Mouse (Mus musculus) natural killer cell, adult 2 months (primary cell): Measurements from ENCODE around the gene Tecr.

ENCODE experiments used
- DNase-seq, 2 experiments: peaks; one replicate each; pipeline ENCODE4 v3.0.0; 2022; ENCODE audit warnings: low spot score in 2 of 2

Gene Tecr

DNA sequence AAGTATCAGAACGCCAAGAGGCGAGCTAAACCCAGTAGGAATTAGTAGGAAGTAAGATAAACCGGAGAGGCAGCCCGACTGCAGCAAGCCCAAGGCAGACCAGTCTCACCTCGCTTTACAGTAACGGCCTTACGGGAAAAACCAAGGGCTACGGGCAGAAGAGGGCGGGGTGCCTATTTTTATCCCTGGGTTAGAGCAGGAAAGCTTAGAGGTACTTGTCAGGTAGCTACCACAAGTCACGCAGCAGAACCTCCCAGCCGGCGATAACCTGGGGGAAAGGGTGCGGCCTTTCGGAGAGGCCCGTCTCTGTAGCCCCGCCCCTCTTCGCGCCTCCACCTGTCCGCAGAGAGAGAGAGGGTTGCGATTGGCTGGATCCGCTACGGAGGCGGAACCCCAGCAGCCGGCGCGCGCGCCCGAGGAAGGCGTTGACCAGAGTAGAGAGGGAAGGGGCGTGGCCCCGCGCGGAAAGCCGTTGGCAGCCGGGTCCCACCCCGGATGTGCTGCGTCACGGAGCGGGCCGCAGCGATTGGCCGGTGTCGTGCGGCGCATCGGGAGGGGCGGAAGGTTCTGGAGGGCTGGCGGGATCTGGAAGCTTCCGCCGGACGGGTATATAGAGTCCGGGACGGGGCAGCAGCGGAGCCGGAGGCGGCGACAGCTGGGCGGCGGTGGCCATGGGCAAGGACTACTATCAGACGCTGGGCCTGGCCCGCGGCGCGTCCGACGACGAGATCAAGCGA, at the start of gene Tecr, which contains the start of gene Dnajb1:
Gene Tecr (minus strand): TSS at position 311 of the 737 bp plus-strand sequence.
Gene Dnajb1 (plus strand): TSS at position 533 of the 737 bp plus-strand sequence.
- DNase-seq, result peak; percentile 99 to 100

DNA sequence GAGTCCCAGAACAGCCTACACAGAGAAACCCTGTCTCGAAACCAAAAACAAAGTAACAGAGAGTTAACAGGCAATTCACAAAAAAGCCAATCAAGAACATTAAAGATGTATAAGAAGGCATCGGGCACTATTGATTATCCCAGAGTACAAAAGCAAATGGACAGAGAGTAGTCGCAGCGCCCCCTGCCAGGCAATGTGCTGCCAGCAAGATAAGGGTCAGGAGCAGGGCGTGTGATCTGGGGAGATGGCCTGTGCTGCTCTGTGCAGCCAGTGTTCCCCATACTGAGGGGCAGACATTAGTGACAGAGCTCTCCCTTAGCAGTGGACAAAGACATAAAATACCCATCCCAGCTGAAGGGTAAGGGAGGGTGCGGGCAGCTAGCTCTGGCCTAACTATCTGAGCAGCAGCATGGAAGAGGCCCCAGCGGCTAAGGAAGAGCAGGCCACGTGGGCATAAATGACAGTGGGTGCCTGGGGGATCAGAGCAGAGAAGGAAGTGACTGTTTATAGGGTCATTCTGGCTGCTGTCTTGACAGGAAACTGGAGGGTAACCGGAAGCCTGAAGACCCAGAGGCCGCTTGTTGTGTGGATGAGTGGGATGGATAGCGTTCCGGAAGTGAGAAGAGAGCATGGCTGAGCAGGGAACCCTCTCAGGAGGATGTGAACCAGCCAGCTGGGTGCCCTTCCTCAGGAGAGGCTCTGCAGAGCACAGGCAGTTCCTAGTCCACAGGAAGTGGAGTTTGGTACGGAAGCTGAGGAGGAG, 48.9 kb upstream of the Tecr start:
- DNase-seq, result no peak

DNA sequence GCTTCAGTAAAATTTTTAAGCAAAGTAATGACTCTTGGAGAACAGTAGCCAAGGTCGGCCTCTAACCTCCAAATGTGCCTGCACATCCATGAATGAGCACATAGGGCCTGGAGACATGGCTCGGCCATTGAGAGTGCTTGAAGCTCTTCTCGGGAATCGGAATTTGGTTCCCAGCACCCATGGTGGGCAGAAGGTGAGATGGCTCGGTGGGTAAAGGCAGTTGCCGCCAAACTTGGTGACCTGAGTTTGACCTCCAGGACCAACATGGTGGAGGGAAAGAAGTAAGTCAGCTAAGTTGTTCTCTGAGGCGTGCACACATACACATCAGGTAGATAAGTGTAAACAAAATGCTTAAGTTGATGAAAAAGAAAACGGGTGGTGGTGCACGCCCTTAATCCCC, 48.3 kb upstream of the Tecr start:
- no peak for DNase-seq

DNA sequence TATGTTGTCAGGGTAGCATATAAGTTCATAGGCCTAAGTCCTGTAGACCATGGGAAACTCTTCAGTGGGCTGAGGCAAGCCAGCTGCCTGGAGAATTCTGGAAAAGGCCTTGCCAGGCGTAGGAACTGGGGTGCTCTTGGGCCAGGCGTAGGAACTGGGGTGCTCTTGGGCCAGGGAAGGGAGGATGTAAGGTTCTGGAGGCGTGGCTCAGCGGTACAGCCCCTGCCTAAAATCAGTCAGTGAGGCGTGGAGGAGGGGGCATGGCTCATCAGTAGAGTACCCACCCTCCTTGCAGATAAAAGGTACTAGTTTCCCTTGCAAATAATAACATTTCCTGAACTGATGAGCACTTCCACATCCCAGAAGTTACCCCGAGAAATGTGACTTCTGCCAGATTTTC, 47.0 kb upstream of the Tecr start:
- no peak for DNase-seq

DNA sequence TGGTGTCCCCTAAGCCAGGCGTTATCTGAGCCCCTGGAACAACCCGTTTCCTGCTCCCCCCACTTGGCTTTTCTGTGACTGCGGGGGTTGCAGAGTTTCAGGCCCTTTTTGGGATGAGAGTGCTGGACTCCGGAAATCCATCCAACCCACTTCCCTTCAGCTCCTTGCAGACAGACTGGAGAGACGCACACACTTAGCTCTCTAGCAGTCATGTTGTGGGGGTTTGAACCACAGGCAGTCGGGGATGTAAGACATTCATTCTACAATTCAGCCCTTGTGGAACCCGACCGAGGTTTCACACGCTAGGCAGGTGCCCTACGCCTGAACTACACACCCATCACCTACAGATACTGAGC, 45.9 kb upstream of the Tecr start:
- no peak for DNase-seq

DNA sequence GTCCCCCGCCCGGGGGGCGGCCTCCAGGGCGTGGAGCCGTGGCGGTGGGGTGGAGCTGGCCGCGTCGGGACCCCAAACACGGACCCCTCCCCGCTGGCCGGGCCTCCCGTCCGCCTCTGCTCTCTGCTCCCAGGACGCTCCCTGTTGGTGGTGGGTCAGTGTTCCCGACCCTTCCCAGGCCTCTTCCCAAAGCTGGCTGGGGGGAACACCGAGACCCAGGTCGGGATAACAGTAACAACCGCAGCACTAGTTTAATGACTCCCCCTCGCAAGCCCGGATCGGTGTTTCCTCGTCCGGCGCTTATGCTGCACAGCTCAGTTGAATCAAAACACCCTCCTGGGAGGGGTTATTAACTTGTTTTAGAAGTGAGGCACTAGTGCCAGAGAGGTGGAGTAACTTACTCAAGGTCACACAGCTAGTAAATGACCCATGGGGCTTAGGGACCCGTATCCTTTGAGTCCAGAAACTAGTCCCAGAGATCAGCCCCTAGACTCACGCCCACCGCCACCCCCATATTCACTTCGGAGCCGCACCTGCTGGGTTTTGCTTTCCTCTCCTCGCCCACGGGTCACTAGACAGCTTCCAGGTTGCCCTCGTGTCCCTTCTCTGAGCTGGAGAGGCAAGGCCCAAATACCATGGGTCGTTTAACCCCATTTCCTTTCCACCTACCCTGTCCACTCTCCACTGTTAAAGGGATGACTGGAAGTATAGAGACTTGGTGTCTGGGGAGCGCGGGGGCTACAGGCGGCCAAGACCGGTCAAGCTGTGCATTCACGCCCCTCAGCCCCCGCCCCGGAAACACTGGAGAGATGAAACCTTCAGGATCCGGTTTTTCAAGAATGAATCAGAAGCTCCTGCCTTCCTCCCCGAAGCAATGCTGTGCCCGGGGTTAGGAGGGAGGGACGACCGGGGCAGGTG, 45.2 kb upstream of the Tecr start:
- no peak for DNase-seq

DNA sequence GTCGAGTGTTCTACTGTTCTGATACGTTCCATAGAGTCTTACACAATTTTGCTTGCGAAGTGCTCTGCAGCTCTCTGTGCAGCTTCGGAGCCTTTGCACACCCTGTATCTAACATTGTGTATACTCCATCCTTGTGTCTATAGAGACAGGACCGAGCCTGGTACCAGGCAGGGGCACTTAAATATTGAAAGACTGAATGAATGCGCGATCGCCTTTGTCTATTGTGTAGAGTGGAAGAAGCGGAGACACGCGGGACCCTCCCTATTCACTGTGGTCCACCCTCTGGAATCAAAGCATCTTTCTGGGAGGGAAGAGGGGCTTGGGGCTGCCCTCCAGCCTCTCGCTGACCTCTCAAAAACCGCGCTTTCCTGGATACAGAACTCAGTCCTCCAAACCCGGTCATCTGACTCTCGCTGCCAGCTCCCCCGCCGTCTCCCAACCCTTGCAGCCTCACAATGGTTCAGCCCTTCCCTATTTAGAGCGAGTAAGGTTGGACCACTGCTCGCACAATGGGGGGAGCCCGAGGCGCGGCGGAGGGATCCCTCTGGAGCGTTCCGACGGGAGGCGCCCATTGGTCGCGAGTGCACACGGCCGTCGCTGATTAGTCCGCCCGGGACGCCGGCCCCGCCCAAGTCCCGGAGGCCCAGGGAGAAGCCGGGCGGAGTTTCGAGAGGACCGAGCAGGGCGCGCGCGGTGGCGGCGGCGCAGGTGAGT, 44.4 kb upstream of the Tecr start, which contains the start of gene Gipc1:
Gene Gipc1 (plus strand): TSS at position 648 of the 714 bp plus-strand sequence.
- peak; percentile 90 to 95 for DNase-seq

DNA sequence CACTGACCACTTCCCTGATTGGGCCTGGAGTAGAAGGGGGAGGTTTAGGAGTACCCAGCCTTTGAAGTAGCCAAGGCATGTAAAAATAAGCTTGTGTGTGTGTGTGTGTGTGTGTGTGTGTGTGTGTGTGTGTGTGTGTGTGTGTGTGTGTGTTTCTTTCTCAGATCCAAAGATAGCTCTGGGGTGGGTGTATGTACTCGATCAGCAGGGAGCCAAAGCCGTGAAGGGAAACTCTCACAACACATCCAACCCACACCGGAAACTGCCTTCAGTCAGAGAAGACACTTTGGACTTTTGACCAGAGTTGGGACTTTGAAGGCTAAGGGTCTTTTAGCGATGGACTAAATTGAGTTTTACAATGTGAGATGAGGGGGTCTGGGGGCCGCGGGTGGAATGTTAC, 41.9 kb upstream of the Tecr start:
- DNase-seq, result no peak

DNA sequence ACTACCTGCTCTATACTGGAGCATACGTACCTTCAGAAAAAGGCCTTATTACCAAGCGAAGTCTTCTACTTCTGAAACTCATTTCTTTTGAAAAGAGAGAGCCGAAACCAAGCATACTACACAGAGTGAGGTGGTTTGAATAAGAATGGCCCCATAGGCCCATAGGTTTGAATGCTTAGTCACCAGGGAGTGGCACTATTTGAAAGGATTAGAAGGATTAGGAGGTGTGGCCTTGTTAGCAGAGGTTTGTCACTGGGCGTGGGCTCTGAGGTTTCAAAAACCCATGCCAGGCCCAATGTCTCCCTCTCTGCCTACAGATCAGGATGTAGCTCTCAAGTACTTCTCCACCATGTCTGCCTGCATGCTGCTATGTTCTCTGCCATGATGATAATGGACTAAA, 40.3 kb upstream of the Tecr start:
- DNase-seq, result no peak

DNA sequence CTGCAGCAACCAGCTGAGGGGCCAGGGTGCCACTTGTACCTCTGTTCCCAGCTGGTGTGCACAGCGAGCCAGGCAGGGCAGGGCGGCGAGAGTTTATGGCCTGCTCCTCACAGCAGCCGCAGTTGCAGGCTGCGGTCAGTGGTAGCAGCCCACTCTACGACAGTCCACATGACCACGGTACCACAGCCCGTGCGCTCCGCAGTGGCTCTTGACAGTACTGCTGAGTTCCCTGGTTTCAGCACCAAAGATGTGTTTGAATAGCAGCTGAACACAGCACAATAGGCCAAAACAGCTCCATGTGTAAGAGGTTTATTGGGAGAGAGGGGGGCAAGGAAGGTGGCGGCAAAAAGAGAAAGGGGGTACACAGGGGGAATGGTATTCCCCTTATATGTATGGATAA, 39.7 kb upstream of the Tecr start:
- DNase-seq, result no peak

DNA sequence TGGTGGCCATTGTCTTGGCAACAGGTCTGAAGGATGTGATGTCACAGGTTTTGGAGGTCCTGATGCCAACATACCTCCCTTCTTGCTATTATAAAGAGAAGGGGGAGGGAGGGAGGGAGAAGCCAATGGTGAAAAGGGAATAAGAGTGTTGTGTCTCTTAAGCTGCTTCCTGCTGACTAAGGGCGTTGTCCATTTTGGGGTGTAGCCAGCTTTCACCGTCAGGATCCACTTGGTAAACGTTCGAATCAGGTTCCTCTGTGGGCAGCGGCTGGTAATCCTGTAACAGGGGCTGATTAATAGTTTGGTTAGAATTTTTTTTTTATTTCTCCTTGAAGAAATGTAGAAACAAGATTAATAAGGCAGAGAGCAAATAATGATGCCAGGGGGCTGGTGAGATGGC, 31.9 kb upstream of the Tecr start:
- DNase-seq, result no peak

DNA sequence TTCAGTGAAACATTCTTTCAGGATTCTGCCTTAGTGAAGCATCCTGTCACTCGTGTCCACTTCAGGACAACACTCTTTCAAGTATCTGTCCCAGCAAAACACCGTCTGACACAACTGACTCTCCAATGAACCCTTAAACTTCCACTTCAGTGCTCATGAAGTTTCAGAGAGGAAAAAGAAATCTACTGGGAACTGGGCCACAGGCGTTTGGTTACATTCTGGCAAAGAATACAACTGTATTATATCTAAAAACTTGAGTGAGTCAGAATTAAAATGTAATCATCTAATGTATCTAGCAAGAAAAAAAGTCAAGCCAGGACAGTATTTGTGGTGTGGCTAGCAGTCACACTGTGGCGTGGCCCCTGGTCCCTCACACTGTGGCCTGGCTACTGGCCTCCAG, 31.1 kb upstream of the Tecr start:
- DNase-seq, result no peak

DNA sequence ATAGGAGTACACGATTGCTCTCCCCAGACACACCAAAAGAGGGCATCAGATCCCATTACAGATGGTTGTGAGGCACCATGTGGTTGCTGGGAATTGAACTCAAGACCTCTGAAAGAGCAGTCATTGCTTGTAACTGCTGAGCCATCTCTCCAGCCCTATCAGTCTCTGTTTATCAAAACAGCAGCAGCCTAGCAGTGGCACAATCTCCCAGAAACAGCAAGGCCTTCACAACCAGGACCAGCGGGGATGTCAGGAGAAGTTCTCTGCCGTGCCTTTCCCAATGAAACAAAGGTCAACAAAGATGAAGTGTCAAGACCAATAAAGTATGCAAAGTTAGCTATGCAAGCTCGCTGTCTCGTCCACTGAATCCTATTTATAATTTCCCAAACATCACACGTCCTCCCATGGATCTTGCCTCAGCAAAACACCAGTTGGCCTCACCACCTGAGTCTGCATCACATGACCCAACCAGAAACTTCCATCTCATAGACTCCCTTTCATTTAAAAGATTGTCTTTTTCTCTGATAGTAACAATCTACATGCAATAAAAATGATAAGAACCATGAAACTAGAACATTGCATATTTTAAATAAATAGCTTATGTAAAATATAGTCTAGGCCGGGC, 24.4 kb upstream of the Tecr start:
- DNase-seq, result no peak

DNA sequence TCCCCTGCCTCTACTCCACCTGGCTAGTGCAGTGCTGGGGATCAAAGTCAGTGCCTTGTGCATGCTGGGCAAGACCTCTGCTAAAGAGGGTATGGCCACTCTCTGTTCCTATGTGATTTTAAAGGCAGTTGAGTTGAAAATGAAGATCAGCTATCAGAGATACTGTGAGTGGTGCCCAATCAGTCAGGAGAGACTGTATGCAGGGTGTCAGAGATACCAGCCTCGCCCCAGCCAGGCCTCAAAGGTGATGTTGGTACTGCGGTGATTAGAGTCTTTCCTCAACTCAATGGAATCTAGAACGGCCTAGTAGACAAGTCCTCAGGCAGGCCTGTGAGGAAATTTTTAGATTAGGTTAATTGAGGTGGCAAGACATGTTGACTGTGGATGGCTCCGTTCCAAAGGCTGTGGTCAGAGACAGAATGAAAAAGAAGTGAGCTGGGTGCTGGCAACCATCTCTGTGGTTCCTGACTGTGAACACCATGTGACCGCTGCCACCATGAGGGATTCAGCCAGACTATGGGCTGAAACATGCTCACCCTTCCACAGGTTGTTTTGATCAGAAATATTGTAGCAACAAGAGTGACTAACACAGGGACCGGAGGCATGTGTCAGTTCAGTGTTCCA, 18.0 kb upstream of the Tecr start:
- DNase-seq, result no peak

DNA sequence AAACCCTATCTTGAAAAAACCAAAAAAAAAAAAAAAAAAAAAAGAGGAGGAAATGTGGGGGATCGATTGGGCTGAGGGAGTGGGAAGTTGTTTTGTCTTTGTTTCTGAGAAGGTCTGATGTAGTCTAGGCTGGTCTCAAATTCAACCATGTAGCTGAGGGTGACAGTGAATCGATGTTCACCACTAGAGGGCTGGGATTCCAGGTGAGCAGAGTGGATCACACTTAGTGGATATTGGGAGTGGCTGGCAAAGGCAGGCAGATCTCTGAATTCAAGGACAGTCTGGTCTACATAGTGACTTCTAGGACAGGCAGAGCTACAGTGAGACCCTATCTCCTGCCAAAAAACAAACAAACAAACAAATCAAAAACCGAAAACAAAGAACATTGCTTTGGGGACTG, 17.0 kb upstream of the Tecr start:
- no peak for DNase-seq

DNA sequence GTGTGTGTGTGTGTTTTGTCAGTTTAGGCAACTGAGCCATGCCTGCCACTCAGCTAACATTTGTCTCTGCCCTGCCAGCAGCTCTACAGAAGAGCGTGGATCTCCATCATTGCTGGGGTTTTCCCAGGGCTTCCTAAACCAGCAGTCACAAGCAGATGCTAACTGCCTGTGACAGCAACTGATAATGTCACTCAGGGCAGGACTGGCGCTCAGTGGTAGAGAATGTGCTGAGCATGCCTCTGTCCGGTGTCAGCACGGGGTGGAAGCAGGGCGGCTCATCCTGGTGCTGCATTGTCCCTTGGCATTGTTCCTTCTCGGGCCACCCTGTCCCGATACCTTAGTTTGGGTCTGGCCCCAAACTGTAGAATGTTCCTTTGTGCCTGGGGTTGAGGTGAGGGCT, 15.8 kb upstream of the Tecr start:
- DNase-seq, result no peak

DNA sequence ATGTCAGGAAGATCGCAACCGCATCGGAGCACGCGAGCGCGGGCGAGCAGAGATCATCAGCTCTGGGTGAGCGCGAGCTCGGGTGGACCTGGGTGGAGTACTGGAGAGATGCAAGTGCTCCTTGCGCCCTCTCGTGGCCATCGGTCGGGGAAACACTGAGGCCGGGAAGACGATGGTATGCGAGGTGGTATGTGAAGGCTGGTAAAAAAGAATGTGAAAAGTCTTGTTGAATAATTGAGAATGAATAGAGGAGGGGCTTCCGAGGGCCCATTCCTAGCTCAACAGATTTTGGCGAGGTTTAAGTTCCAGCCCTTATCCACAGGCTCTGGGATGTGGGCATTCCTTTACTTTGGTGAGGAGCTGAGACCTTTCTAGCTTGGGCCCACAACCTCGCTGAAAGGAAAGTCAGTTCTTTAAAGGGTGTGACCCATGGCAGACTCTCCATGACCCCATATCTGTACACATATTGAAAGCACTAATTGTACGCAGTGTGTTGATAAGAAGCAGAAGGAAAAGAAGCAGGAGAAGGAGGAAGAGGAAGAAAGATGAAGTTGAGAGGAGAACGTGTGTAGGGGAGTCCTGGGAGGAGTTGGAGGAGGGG, 14.7 kb upstream of the Tecr start:
- peak; percentile 73 to 83 for DNase-seq

DNA sequence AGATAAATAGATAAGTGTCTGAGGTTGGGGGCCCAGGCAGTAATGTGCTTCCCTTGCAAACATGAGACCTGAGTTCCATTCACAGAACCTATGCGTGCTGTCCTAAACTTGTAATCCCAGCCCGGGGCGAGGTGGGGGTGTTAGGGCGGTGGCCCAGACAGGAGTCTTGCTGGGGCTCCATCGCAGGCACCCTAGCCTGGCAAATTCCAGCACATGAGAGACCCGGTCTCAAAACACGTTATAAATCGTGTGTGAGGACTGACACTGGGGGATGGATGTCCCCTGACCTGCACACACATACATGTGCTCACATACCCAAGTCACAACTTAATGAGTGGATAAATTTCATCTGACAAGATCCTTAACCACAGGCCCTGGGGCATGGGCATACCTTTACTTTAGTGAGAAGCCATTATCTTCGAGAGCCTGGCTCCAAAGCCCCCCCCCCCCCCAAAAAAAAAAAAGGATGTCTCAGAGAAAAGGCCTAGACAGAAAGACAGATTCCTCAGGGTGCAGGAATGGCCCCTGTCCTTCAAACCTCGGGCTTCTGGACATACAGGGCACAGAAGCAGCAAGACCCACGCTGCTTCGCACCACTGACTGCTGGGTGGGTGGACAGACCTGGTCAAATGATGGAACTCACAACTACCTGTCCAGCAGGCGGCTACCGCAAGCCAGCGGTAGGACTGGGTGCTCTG, 14.1 kb upstream of the Tecr start:
- no peak for DNase-seq

DNA sequence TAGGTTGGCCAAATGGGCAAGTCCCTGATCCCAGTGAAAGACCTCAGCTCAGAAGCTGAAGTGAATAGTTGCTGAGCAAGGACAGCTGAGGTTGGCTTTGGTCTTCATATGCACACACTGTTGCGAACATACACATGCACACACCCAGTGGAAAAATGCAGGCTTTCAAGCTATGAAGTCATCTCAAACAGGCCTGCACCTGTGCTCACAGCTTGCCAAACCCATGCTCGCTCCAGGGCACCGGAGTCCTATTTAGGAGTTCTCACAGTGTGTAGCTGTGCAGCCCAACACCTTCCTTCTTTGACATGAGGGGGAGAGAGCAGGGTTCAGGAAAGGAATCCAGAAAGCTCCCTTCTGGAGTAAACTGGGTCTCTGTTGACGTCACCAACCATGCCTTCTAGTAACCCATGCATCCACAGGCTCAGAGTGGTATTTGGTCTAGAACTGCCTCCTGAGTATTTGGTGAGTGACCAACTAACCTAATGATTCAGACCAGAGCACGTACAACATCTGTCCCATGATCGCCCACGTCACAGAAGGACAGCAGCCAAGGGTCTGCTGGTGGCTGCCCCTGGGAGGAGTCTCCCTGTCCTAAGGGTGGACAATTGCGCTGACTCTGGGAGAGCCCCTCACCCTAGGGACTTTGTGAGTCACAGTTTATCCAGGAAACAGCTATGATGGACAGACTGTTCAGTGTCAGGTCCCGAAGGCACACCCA, 12.0 kb upstream of the Tecr start:
- DNase-seq, result no peak
